Mouse (Mus musculus): ENCODE measurements around the gene Smu1.

The Smu1 gene

GRCm38 (mm10) chr4:40757157-40757779 lies 455 bp downstream of the Smu1 start:
- no peak for DNase-seq

- no peak for DNase-seq
Measured at GRCm38 (mm10) chr4:40735351-40735750, 22.4 kb downstream of the Smu1 start.

GRCm38 (mm10) chr4:40731262-40731661 lies 26.5 kb downstream of the Smu1 start:
- no peak for DNase-seq

DNA sequence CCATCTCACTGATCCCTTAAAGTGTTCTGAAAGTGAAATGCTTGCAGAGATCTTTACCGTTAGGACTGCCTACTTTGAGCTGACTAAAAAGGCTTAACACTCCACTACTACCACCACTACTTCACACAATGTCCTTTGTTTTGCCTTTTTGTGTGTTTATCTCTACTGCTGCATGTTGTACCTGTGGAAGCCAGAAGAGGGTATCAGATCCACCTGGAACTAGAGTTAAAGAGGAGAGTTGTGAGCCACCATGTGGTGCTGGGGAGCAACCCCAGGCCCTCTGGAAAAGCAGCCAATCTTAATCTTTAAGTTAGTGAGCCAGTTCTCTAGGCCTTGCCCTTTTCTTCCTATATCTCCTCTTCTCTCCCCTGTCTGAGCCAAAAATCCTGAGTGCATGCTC lies 30.5 kb downstream of the Smu1 start:
- DNase-seq, result no peak

GRCm38 (mm10) chr4:40725554-40725953 lies 32.2 kb downstream of the Smu1 start:
- DNase-seq, result no peak

DNA sequence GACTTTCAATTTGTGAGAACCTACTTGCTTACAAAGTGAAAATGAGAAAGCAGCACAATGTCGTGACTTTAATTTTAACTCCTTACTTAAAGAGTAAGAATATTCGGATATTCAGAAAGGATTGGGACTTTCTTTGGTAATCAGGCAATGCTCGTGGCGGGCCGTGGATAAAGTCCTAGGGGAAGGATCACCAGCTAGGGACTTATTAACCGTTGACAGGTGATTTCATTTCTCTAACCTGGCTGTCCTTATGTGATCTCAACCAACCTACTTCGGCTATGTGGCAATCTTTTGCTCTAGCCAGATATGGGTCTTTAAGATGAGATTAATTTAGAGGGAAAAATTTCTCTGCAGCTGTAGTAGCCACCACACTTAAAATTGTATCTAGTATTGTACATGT lies 32.6 kb downstream of the Smu1 start:
- no peak for DNase-seq

GRCm38 (mm10) chr4:40722687-40723460 lies 34.8 kb downstream of the Smu1 start:
- peak; percentile 82 for DNase-seq

GRCm38 (mm10) chr4:40722011-40722666 lies 35.6 kb downstream of the Smu1 start, which contains the start of gene Dnaja1:
Gene Dnaja1 (plus strand): TSS chr4:40722150.
- DNase-seq, result peak; percentile 97

GRCm38 (mm10) chr4:40720910-40721309 lies 36.8 kb downstream of the Smu1 start:
- no peak for DNase-seq

DNA sequence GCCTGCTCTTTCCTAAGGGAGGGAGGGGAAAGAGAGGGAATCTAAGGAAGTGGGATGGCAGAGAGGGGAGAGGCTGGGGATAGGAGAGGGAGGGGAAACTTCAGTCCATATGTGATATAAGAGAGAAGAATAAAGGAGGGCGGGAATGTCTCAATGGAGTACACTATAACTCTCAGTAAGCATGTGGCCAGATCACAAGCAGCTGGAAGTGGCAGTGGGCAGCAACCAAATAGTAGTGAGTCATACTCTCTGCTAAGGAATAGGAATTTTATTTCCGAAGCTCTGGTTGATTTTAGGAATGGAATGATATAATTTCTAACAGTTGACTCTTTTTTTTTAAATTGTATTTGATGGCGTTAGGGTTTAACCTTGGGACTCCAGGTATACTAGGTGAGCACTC lies 40.6 kb downstream of the Smu1 start:
- DNase-seq, result no peak

DNA sequence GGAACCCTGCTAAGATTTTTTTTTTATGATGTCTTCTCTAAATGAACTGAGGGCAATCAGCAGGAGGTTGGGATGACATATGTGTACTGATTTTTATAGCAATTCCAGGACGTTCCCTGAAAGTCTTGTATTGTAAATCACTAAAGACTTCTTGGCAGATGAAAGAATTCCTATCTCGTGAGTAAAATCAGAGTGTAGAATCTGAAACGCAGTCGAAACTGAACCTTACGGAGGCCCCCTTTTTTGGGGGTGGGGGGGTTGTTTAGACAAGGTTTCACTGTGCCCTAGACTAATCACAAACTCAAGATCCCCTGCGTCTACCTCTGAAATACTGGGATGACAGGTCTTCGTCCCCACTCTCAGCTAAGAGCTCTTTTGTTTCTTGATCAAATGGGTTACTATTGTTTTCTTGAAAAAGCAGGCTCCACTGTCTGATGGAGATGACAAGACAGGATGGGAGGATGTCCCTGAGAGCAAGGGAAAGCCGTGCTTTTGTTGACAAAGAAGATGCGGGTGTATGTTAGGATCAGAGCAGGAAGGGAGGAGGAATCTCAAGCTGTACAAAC lies 53.9 kb downstream of the Smu1 start:
- no peak for DNase-seq

GRCm38 (mm10) chr4:40702797-40703709 lies 54.7 kb downstream of the Smu1 start, which contains the start of gene Aptx:
Gene Aptx (minus strand): TSS chr4:40703194.
- peak; percentile 96 for DNase-seq

DNA sequence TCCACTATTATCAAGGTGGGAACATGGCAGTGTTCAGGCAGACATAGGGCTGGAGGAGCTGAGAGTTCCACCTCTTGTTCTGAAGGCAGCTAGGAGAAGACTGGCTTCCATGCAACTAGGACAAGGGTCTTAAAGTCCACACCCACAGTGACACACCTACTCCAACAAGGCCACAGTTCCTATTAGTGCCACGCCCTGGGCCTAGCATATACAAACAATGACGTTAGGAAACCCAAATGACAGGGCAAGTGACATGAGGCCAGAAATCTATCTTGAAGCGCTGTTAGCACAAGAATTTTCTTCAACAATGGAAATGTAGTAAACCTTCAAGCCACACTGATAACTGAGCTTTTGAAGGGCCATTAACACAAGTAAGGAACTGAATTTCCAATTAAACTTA lies 55.9 kb downstream of the Smu1 start:
- DNase-seq, result no peak

GRCm38 (mm10) chr4:40700216-40700615 lies 57.5 kb downstream of the Smu1 start:
- DNase-seq, result no peak

DNA sequence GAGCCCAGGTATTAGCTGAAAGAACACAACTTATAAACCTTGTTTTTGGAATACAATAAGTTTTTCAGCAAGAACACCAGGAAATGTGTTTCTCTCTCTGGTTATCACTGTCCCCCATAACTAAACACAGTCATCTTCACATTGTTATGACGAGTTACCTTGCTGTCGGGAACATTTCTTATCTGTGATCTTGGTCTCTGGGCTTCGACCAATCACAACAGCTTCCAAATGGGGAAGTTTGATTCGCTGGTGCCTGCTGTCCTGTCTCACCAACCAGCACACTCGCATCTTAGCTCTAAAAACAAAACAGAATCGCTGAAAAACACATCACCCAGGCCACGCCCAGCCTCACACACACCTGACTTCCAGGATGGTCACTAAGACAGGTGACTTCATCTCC lies 60.7 kb downstream of the Smu1 start:
- DNase-seq, result no peak

DNA sequence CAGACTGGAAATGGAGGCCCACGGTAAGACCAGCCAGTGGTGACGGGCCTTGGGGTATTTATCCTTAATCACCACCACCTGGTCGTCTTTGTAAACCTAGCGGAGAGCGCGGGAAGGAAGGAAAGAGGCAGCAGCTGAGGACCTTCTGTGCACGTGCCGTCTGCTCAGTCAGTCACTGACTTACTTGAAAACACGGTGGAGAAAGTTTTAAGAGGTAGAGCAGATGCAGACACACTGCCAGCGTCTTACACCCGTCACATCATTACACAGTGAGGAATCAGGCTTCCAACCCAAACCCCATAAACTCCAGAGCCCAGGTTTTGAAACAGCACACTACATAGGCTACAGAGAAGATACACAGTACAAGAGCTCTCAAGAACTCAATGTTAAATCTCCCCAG lies 66.6 kb downstream of the Smu1 start:
- DNase-seq, result no peak

All from right cerebral cortex, adult 18-20 months (tissue).